Mouse (Mus musculus): ENCODE measurements around the gene Alox12.

Gene Alox12

GRCm38 (mm10) chr11:70193354-70194285, 61.5 kb downstream of the Alox12 start:
- DNase-seq (ENCODE audit: low read depth, low spot score), result peak; percentile 83

GRCm38 (mm10) chr11:70192157-70192556, 63.0 kb downstream of the Alox12 start:
- peak; percentile 89 for DNase-seq (ENCODE audit: low read depth, low spot score)
